Mouse (Mus musculus): ENCODE measurements around the gene Mlycd. TPM values are rescaled to one million over a fixed set of nuclear protein-coding genes. Genes with fewer than 3 reads are reported as not detected.

Mlycd gene
- polyA plus RNA-seq, 1 experiment from 2014 or later = 15.2 TPM

- Histone ChIP-seq H3K27ac (no peak overlapping the region), H3K4me1 (no peaks in the 10 kb centered on the region), H3K27me3 (no peaks in the 10 kb centered on the region), H3K4me3 (no peak overlapping the region), H3K9ac (no peak overlapping the region), H3K9me3 (replicated peaks) (no peaks in the 10 kb centered on the region), H3K36me3 (no peaks in the 10 kb centered on the region), H3K4me2 (replicated peaks) (no peak overlapping the region)
- 36% methylated on average over 4 of the region's 4 CpGs for WGBS
- no peak for ATAC-seq (ENCODE audit: low FRiP score)
Measured at GRCm38 (mm10) chr8:119380619-119381018, 14.1 kb upstream of the Mlycd start.

DNA sequence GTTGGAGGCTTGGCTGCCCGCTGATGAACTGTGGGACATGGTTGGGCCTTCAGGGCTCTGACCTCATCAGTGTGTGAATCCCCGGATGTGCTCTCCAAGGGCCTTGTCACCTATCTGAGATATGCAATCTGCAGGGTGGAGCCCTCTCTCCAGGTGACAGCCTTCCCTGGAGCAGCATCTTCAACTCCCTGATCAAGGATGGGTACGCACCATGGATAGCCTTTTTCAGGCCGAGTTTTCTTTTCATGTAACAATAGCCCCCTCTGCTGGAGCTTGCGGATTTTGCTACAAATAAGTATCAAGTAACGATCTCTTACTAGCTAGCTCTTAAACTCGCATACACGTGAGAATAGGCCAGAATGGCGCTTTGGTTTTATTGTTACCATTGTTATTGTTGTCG lies 10.2 kb upstream of the Mlycd start:
- no peak for ATAC-seq (ENCODE audit: low FRiP score)
- no peak overlapping the region for H3K27ac ChIP-seq
- H3K36me3 ChIP-seq = no peaks in the 10 kb centered on the region
- H3K4me1 ChIP-seq = no peaks in the 10 kb centered on the region
- H3K27me3 ChIP-seq = peaks cover 3% of the 10 kb centered on the region; the same call in 1 of the 2 replicates
- H3K9ac ChIP-seq = no peak overlapping the region
- no peak overlapping the region for H3K4me2 ChIP-seq (replicated peaks)
- no peaks in the 10 kb centered on the region for H3K9me3 ChIP-seq (replicated peaks)
- H3K4me3 ChIP-seq = no peak overlapping the region
- 24% methylated on average over 10 of the region's 10 CpGs for WGBS

- Histone ChIP-seq H3K4me3 (no peak overlapping the region), H3K4me2 (replicated peaks) (no peak overlapping the region), H3K9me3 (replicated peaks) (no peaks in the 10 kb centered on the region), H3K9ac (no peak overlapping the region), H3K4me1 (no peaks in the 10 kb centered on the region), H3K27me3 (peaks cover 3% of the 10 kb centered on the region; the same call in 1 of the 2 replicates), H3K27ac (no peak overlapping the region), H3K36me3 (no peaks in the 10 kb centered on the region)
- no peak for ATAC-seq (ENCODE audit: low FRiP score)
- 78% methylated on average over 6 of the region's 6 CpGs for WGBS
Measured at GRCm38 (mm10) chr8:119385854-119386253, 8.8 kb upstream of the Mlycd start.

- peaks cover 3% of the 10 kb centered on the region; the same call in 1 of the 2 replicates for H3K27me3 ChIP-seq
- H3K9ac ChIP-seq = no peak overlapping the region
- no peak overlapping the region for H3K27ac ChIP-seq
- no peak overlapping the region for H3K4me2 ChIP-seq (replicated peaks)
- H3K4me1 ChIP-seq = no peaks in the 10 kb centered on the region
- no peak overlapping the region for H3K4me3 ChIP-seq
- no peaks in the 10 kb centered on the region for H3K36me3 ChIP-seq
- no peaks in the 10 kb centered on the region for H3K9me3 ChIP-seq (replicated peaks)
- 83% methylated on average over 6 of the region's 6 CpGs for WGBS
- ATAC-seq (ENCODE audit: low FRiP score) = no peak
Measured at GRCm38 (mm10) chr8:119386988-119387387, 7.7 kb upstream of the Mlycd start.

- Histone ChIP-seq H3K4me1 (peaks cover 15% of the 10 kb centered on the region), H3K4me3 (peak overlapping the region; percentile 87), H3K27ac (no peak overlapping the region), H3K9me3 (replicated peaks) (no peaks in the 10 kb centered on the region), H3K9ac (peak overlapping the region; percentile 90), H3K4me2 (replicated peaks) (peak overlapping the region; percentile 99), H3K36me3 (peaks cover 6% of the 10 kb centered on the region; the same call in 1 of the 2 replicates), H3K27me3 (no peaks in the 10 kb centered on the region; the same call in 1 of the 2 replicates)
- no peak for ATAC-seq (ENCODE audit: low FRiP score)
- WGBS = 79% methylated on average over 9 of the region's 9 CpGs
Measured at GRCm38 (mm10) chr8:119394097-119394496, 581 bp upstream of the Mlycd start.

- H3K27me3 ChIP-seq = no peaks in the 10 kb centered on the region; the same call in 1 of the 2 replicates
- H3K27ac ChIP-seq = peak overlapping the region; percentile 93
- no peaks in the 10 kb centered on the region for H3K9me3 ChIP-seq (replicated peaks)
- peaks cover 15% of the 10 kb centered on the region for H3K4me1 ChIP-seq
- ATAC-seq (ENCODE audit: low FRiP score) = peak; percentile 76
- peak overlapping the region; percentile 87 for H3K4me3 ChIP-seq
- H3K9ac ChIP-seq = peak overlapping the region; percentile 90
- peaks cover 6% of the 10 kb centered on the region; the same call in 1 of the 2 replicates for H3K36me3 ChIP-seq
- 6% methylated on average over 65 of the region's 83 CpGs for WGBS
- H3K4me2 ChIP-seq (replicated peaks) = peak overlapping the region; percentile 99
Measured at GRCm38 (mm10) chr8:119395072-119395950, 633 bp downstream of the Mlycd start.

- Histone ChIP-seq H3K9me3 (replicated peaks) (no peaks in the 10 kb centered on the region), H3K4me1 (peaks cover 15% of the 10 kb centered on the region), H3K9ac (no peak overlapping the region), H3K4me3 (no peak overlapping the region), H3K27ac (no peak overlapping the region), H3K27me3 (no peaks in the 10 kb centered on the region), H3K36me3 (peaks cover 16% of the 10 kb centered on the region; the same call in 1 of the 2 replicates), H3K4me2 (replicated peaks) (no peak overlapping the region)
- WGBS = 85% methylated on average over 9 of the region's 9 CpGs
- no peak for ATAC-seq (ENCODE audit: low FRiP score)
Measured at GRCm38 (mm10) chr8:119398558-119398957, 3.9 kb downstream of the Mlycd start.

- Histone ChIP-seq H3K4me2 (replicated peaks) (no peak overlapping the region), H3K36me3 (peaks cover 19% of the 10 kb centered on the region; the same call in 1 of the 2 replicates), H3K9ac (no peak overlapping the region), H3K27me3 (no peaks in the 10 kb centered on the region), H3K4me3 (no peak overlapping the region), H3K4me1 (peaks cover 12% of the 10 kb centered on the region), H3K9me3 (replicated peaks) (no peaks in the 10 kb centered on the region), H3K27ac (no peak overlapping the region)
- no peak for ATAC-seq (ENCODE audit: low FRiP score)
- WGBS = 67% methylated on average over 6 of the region's 6 CpGs
Measured at GRCm38 (mm10) chr8:119399255-119399654, 4.6 kb downstream of the Mlycd start.

GRCm38 (mm10) chr8:119400122-119400671 lies 5.5 kb downstream of the Mlycd start:
- no peak for ATAC-seq (ENCODE audit: low FRiP score)

GRCm38 (mm10) chr8:119400904-119401303 lies 6.2 kb downstream of the Mlycd start:
- Histone ChIP-seq H3K9me3 (replicated peaks) (no peaks in the 10 kb centered on the region), H3K9ac (no peak overlapping the region), H3K4me1 (peaks cover 2% of the 10 kb centered on the region), H3K4me2 (replicated peaks) (no peak overlapping the region), H3K36me3 (peaks cover 32% of the 10 kb centered on the region), H3K27me3 (no peaks in the 10 kb centered on the region), H3K4me3 (no peak overlapping the region), H3K27ac (no peak overlapping the region)
- WGBS = 91% methylated on average over 3 of the region's 3 CpGs
- ATAC-seq (ENCODE audit: low FRiP score) = no peak

More at GRCm38 (mm10) chr8:119400122-119400671, 5.5 kb downstream of the Mlycd start:
- Histone ChIP-seq H3K36me3 (peaks cover 29% of the 10 kb centered on the region), H3K4me1 (peaks cover 9% of the 10 kb centered on the region), H3K27ac (no peak overlapping the region), H3K9ac (no peak overlapping the region), H3K9me3 (replicated peaks) (no peaks in the 10 kb centered on the region), H3K4me3 (no peak overlapping the region), H3K4me2 (replicated peaks) (no peak overlapping the region), H3K27me3 (no peaks in the 10 kb centered on the region)
- WGBS = 95% methylated on average over 9 of the region's 9 CpGs

DNA sequence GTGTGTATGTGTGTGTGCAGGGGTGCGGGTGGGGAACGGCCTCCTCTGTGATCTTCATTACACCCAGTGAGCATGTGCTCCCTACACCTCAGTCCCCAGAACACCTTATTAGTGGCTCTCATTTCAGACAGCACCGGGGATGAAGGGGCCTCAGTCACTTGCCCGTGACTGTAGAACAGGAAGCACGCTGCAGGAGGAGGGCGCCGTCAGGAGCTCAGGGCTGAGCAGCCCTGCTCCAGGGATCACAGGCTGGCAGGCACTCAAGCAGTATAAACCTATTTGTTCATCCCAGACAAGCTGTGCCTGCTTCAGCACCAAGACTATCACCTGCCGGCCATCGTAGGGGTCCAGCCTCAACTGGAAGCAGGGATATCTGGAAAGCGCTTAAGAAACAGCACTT lies 9.2 kb downstream of the Mlycd start:
- Histone ChIP-seq H3K36me3 (peaks cover 45% of the 10 kb centered on the region), H3K4me1 (no peaks in the 10 kb centered on the region), H3K9ac (no peak overlapping the region), H3K4me3 (no peak overlapping the region), H3K27ac (no peak overlapping the region), H3K4me2 (replicated peaks) (no peak overlapping the region), H3K27me3 (no peaks in the 10 kb centered on the region), H3K9me3 (replicated peaks) (no peaks in the 10 kb centered on the region)
- WGBS = 70% methylated on average over 10 of the region's 10 CpGs
- ATAC-seq (ENCODE audit: low FRiP score) = no peak

DNA sequence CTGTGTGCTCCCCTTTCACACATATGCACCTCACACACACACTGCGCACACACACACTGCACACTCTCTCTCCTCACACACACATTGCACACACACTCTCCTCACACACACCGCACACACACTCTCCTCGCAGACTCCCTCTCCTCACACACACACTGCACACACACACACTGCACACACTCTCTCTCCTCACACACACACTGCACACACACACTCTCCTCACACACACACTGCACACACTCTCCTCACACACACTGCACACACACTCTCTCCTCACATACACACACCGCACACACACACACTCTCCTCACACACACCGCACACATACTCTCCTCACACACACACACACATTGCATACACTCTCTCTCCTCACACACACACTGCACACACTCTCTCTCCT lies 10.0 kb downstream of the Mlycd start:
- Histone ChIP-seq H3K4me1 (no peaks in the 10 kb centered on the region), H3K4me2 (replicated peaks) (no peak overlapping the region), H3K27me3 (no peaks in the 10 kb centered on the region), H3K9me3 (replicated peaks) (no peaks in the 10 kb centered on the region), H3K36me3 (peaks cover 52% of the 10 kb centered on the region), H3K27ac (no peak overlapping the region), H3K4me3 (no peak overlapping the region), H3K9ac (no peak overlapping the region)
- 96% methylated on average over 5 of the region's 5 CpGs for WGBS
- ATAC-seq (ENCODE audit: low FRiP score) = no peak

Data from hindbrain, embryonic 12.5 days (tissue).